Mouse (Mus musculus) mature B cell (primary cell): ENCODE measurements around the gene Tfe3.
"Not testable (repeated sequence)": the region's sequence is repeated elsewhere in the genome, so short reads cannot be mapped to it uniquely, and the experiment has no call there.

Source experiments
- in situ Hi-C: fragments of 300-500 bp; cut with MboI; formaldehyde crosslinking; loops from 2 replicates; pipeline ENCODE4 v1.14.3; 2019

Gene Tfe3

GRCm38 (mm10) chrX:7753627-7754026 is 8.7 kb upstream of the Tfe3 start:
- in situ Hi-C loops, result not testable (repeated sequence)

- in situ Hi-C loops, result no loop called here
Observed at GRCm38 (mm10) chrX:7762921-7763197, 499 bp downstream of the Tfe3 start.

- in situ Hi-C loops, result no loop called here
Observed at GRCm38 (mm10) chrX:7763631-7764393, 1.5 kb downstream of the Tfe3 start.

- in situ Hi-C loops, result no loop called here
Observed at GRCm38 (mm10) chrX:7764657-7765280, 2.4 kb downstream of the Tfe3 start.

- in situ Hi-C loops, result no loop called here
Observed at GRCm38 (mm10) chrX:7765281-7765670, 2.9 kb downstream of the Tfe3 start.

- in situ Hi-C loops, result no loop called here
Observed at GRCm38 (mm10) chrX:7765764-7766163, 3.4 kb downstream of the Tfe3 start.

- in situ Hi-C loops, result no loop called here
Observed at GRCm38 (mm10) chrX:7769302-7770017, 7.1 kb downstream of the Tfe3 start.

- in situ Hi-C loops, result no loop called here
Observed at GRCm38 (mm10) chrX:7772766-7773165, 10.4 kb downstream of the Tfe3 start.

GRCm38 (mm10) chrX:7775501-7776205 is 13.3 kb downstream of the Tfe3 start:
- in situ Hi-C loops, result no loop called here

GRCm38 (mm10) chrX:7776329-7777082 is 14.1 kb downstream of the Tfe3 start:
- in situ Hi-C loops, result no loop called here

GRCm38 (mm10) chrX:7778450-7779244 is 16.3 kb downstream of the Tfe3 start:
- in situ Hi-C loops, result no loop called here

GRCm38 (mm10) chrX:7779294-7779693 is 16.9 kb downstream of the Tfe3 start:
- in situ Hi-C loops, result no loop called here

- in situ Hi-C loops, result no loop called here
Observed at GRCm38 (mm10) chrX:7782603-7783092, 20.3 kb downstream of the Tfe3 start.

GRCm38 (mm10) chrX:7789542-7790136 is 27.3 kb downstream of the Tfe3 start, which contains the start of gene Gripap1:
Gripap1 (plus strand) TSS chrX:7789765.
- in situ Hi-C loops, result no loop called here

- in situ Hi-C loops, result no loop called here
Observed at GRCm38 (mm10) chrX:7790309-7790708, 27.9 kb downstream of the Tfe3 start.

GRCm38 (mm10) chrX:7793361-7793760 is 31.0 kb downstream of the Tfe3 start:
- in situ Hi-C loops, result no loop called here

GRCm38 (mm10) chrX:7795016-7795415 is 32.7 kb downstream of the Tfe3 start:
- in situ Hi-C loops, result no loop called here

GRCm38 (mm10) chrX:7797327-7797726 is 35.0 kb downstream of the Tfe3 start:
- in situ Hi-C loops, result no loop called here

GRCm38 (mm10) chrX:7802157-7802556 is 39.8 kb downstream of the Tfe3 start:
- in situ Hi-C loops, result not testable (repeated sequence)

GRCm38 (mm10) chrX:7815016-7815415 is 52.7 kb downstream of the Tfe3 start:
- in situ Hi-C loops, result not testable (repeated sequence)
